Mouse (Mus musculus): ENCODE data around the gene Arl5a. TPM values are rescaled to one million over a fixed set of nuclear protein-coding genes. Genes with fewer than 3 reads are reported as not detected.

Gene Arl5a
- total and polyA plus RNA-seq, 3 experiments, result 12.7 to 36.8 (median 14.4) TPM

- H3K9me3 ChIP-seq (replicated peaks; ENCODE audit: insufficient read depth, low read length), result no peaks in the 10 kb centered on the region
- peaks cover 0 to 8% of the 10 kb centered on the region in 2 experiments; a peak in 3 of 4 replicates for H3K4me1 ChIP-seq (ENCODE audit: control insufficient read depth in 1 of 2, insufficient read depth in 2 of 2, low read length in 2 of 2)
- H3K4me3 ChIP-seq (ENCODE audit: control insufficient read depth in 1 of 2, insufficient read depth in 1 of 2, low read depth in 2 of 2, low read length in 2 of 2), result peak overlapping the region; percentile 96 to 98
- peak overlapping the region; percentile 82 for H3K9ac ChIP-seq (ENCODE audit: control insufficient read depth, low read depth, low read length, poor library complexity, severe bottlenecking)
- H3K36me3 ChIP-seq (ENCODE audit: control insufficient read depth in 1 of 2, insufficient read depth in 2 of 2, low read length in 2 of 2), result peaks cover 0 to 9% of the 10 kb centered on the region in 2 experiments; a peak in 2 of 4 replicates
- peaks cover 0 to 4% of the 10 kb centered on the region in 2 experiments; a peak in 2 of 4 replicates for H3K27me3 ChIP-seq (ENCODE audit: control insufficient read depth in 1 of 2, insufficient read depth in 2 of 2, low read length in 2 of 2)
- TF ChIP-seq CTCF (IDR thresholded peaks at IDR 0.05 in 2 of 3, conservative IDR thresholded peaks at IDR 0.05 in 1 of 3; ENCODE audit: control insufficient read depth in 1 of 3, insufficient read depth in 1 of 3, low read depth in 2 of 3, low read length in 3 of 3, poor library complexity in 1 of 3, severe bottlenecking in 1 of 3), result no peak
- TF ChIP-seq MAZ (IDR thresholded peaks at IDR 0.05; ENCODE audit: low read depth, low read length), result 0 out of 2 replicates have a peak, but pooled peaks have one; percentile 9
- DNase-seq (ENCODE audit: low read depth, low spot score), result peak; percentile 60
- H3K27ac ChIP-seq (ENCODE audit: control insufficient read depth, low read depth, low read length), result no peak overlapping the region; the same call in 1 of the 2 replicates
- peaks cover 49% of the 10 kb centered on the region for H3K79me2 ChIP-seq (ENCODE audit: control insufficient read depth, insufficient read depth, low read length, poor library complexity)
Measured at GRCm38 (mm10) chr2:52424248-52424728, 413 bp downstream of the Arl5a start.

GRCm38 (mm10) chr2:52423611-52424247 lies 972 bp downstream of the Arl5a start:
- Histone ChIP-seq H3K27me3 (ENCODE audit: control insufficient read depth in 1 of 2, insufficient read depth in 2 of 2, low read length in 2 of 2) (peaks cover 0 to 4% of the 10 kb centered on the region in 2 experiments; a peak in 2 of 4 replicates), H3K9ac (ENCODE audit: control insufficient read depth, low read depth, low read length, poor library complexity, severe bottlenecking) (peak overlapping the region; percentile 82), H3K4me1 (ENCODE audit: control insufficient read depth in 1 of 2, insufficient read depth in 2 of 2, low read length in 2 of 2) (peaks cover 0 to 8% of the 10 kb centered on the region in 2 experiments; a peak in 3 of 4 replicates), H3K4me3 (ENCODE audit: control insufficient read depth in 1 of 2, insufficient read depth in 1 of 2, low read depth in 2 of 2, low read length in 2 of 2) (peak overlapping the region; percentile 96 to 98), H3K36me3 (ENCODE audit: control insufficient read depth in 1 of 2, insufficient read depth in 2 of 2, low read length in 2 of 2) (peaks cover 0 to 9% of the 10 kb centered on the region in 2 experiments; a peak in 2 of 4 replicates), H3K9me3 (replicated peaks; ENCODE audit: insufficient read depth, low read length) (no peaks in the 10 kb centered on the region), H3K79me2 (ENCODE audit: control insufficient read depth, insufficient read depth, low read length, poor library complexity) (peaks cover 54% of the 10 kb centered on the region), H3K27ac (ENCODE audit: control insufficient read depth, low read depth, low read length) (no peak overlapping the region)
- TF ChIP-seq TAL1 (IDR thresholded peaks at IDR 0.05; ENCODE audit: low read length), result no peak
- TF ChIP-seq UBTF (IDR thresholded peaks at IDR 0.05; ENCODE audit: borderline replicate concordance, insufficient read depth, low read depth, low read length), result no peak
- TF ChIP-seq MAZ (IDR thresholded peaks at IDR 0.05; ENCODE audit: low read depth, low read length), result 0 out of 2 replicates have a peak, but pooled peaks have one; percentile 1
- peak; percentile 46 for DNase-seq (ENCODE audit: low read depth, low spot score)

- Histone ChIP-seq H3K4me1 (ENCODE audit: control insufficient read depth in 1 of 2, insufficient read depth in 2 of 2, low read length in 2 of 2) (peaks cover 0 to 8% of the 10 kb centered on the region in 2 experiments; a peak in 3 of 4 replicates), H3K27ac (ENCODE audit: control insufficient read depth, low read depth, low read length) (no peak overlapping the region), H3K9ac (ENCODE audit: control insufficient read depth, low read depth, low read length, poor library complexity, severe bottlenecking) (peak overlapping the region; percentile 82)
Measured at GRCm38 (mm10) chr2:52422871-52423610, 1.7 kb downstream of the Arl5a start.

More at GRCm38 (mm10) chr2:52422871-52423610, 1.7 kb downstream of the Arl5a start:
- TF ChIP-seq POLR2AphosphoS2 (IDR thresholded peaks at IDR 0.05; ENCODE audit: low read length) (no peak), ZKSCAN1 (IDR thresholded peaks at IDR 0.05; ENCODE audit: low read depth, low read length) (no peak), POLR2A (IDR thresholded peaks at IDR 0.05; ENCODE audit: control insufficient read depth in 1 of 2, insufficient read depth in 1 of 2, low read depth in 1 of 2, low read length in 2 of 2, poor library complexity in 1 of 2) (no peak), POLR2AphosphoS5 (IDR thresholded peaks at IDR 0.05; ENCODE audit: borderline replicate concordance, low read depth, low read length) (no peak), TBP (IDR thresholded peaks at IDR 0.05; ENCODE audit: low read depth, low read length) (no peak), TAL1 (IDR thresholded peaks at IDR 0.05; ENCODE audit: low read length) (no peak), NRF1 (IDR thresholded peaks at IDR 0.05; ENCODE audit: insufficient read depth, low read depth, low read length, poor library complexity, severe bottlenecking) (no peak), RCOR1 (IDR thresholded peaks at IDR 0.05; ENCODE audit: low read depth, low read length) (no peak), CHD2 (IDR thresholded peaks at IDR 0.05; ENCODE audit: low read length) (no peak), MAZ (IDR thresholded peaks at IDR 0.05; ENCODE audit: low read depth, low read length) (no peak), CTCF (IDR thresholded peaks at IDR 0.05 in 2 of 3, conservative IDR thresholded peaks at IDR 0.05 in 1 of 3; ENCODE audit: control insufficient read depth in 1 of 3, insufficient read depth in 1 of 3, low read depth in 2 of 3, low read length in 3 of 3, poor library complexity in 1 of 3, severe bottlenecking in 1 of 3) (no peak), KAT2A (conservative IDR thresholded peaks at IDR 0.05; ENCODE audit: low read depth, low read length) (no peak)
- H3K4me3 ChIP-seq (ENCODE audit: control insufficient read depth in 1 of 2, insufficient read depth in 1 of 2, low read depth in 2 of 2, low read length in 2 of 2), result peak overlapping the region; percentile 96 to 98
- no peak for DNase-seq (ENCODE audit: low read depth, low spot score)
- H3K36me3 ChIP-seq (ENCODE audit: control insufficient read depth in 1 of 2, insufficient read depth in 2 of 2, low read length in 2 of 2), result peaks cover 0 to 9% of the 10 kb centered on the region in 2 experiments; a peak in 2 of 4 replicates
- H3K79me2 ChIP-seq (ENCODE audit: control insufficient read depth, insufficient read depth, low read length, poor library complexity), result peaks cover 57% of the 10 kb centered on the region
- no peaks in the 10 kb centered on the region for H3K9me3 ChIP-seq (replicated peaks; ENCODE audit: insufficient read depth, low read length)
- peaks cover 0 to 4% of the 10 kb centered on the region in 2 experiments; a peak in 2 of 4 replicates for H3K27me3 ChIP-seq (ENCODE audit: control insufficient read depth in 1 of 2, insufficient read depth in 2 of 2, low read length in 2 of 2)

Measured in MEL (cell line).